Mouse (Mus musculus) heart, adult 2 months (tissue): ENCODE data around the gene Fam24b.

Experiments
- CTCF ChIP-seq: fragments of 200-600 bp; IDR thresholded peaks from 2 replicates; pipeline ENCODE4 v1.8.1; 2022; ENCODE audit warnings: antibody characterized with exemption, mild to moderate bottlenecking, moderate library complexity
- EP300 ChIP-seq: fragments of 200-500 bp; IDR thresholded peaks from 2 replicates; pipeline ENCODE4 v1.6.1; 2011; ENCODE audit warnings: low read depth, low read length, control low read depth; ENCODE audit not compliant: insufficient read depth
- POLR2A ChIP-seq: fragments of 200-500 bp; IDR thresholded peaks from 2 replicates; pipeline ENCODE4 v1.6.1; 2011; ENCODE audit warnings: mild to moderate bottlenecking, low read depth, low read length, control low read depth; ENCODE audit not compliant: insufficient read depth

DNA sequence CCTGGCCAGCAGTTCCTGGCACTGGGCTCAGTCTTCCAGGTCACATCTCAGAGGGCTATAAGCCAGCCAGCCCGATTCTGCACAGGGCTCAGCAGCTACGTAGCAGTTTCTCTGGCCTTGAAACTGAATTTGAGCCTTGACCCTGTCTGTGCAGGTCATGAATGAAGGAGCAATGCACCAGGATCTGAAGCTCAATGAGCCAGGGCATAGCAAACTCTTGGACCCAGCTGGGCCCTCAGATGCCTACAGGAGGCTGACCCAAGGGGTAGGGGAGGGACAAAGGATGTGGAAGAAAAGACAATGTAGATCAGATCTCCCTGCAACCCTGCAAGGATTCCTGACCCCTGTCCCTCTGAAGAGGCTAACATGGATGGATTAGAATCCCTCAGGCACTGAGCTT lies 7.1 kb downstream of the Fam24b start, which contains the start of gene Cuzd1:
- no peak for TF ChIP-seq CTCF
- TF ChIP-seq EP300: no peak
- no peak for TF ChIP-seq POLR2A
